Mouse (Mus musculus): ENCODE data around the gene Notum.

- TF ChIP-seq CTCF (IDR thresholded peaks at IDR 0.05; ENCODE audit: control insufficient read depth, insufficient read depth, insufficient read length) (no peak), USF1 (IDR thresholded peaks at IDR 0.05; ENCODE audit: low read depth) (peak; percentile 93), MAX (IDR thresholded peaks at IDR 0.05) (peak; percentile 94), MYOG (IDR thresholded peaks at IDR 0.05; ENCODE audit: control insufficient read depth, extremely low read depth, insufficient read length) (no peak), FOSL1 (IDR thresholded peaks at IDR 0.05; ENCODE audit: insufficient read depth, low read length, poor library complexity, severe bottlenecking) (no peak), MYOD1 (IDR thresholded peaks at IDR 0.05; ENCODE audit: control insufficient read depth, insufficient read length, low read depth) (no peak)
Measured at GRCm38 (mm10) chr11:120672687-120673593, 12.0 kb upstream of the Notum start, which contains the start of gene Aspscr1.
